Mouse (Mus musculus) heart, postnatal 0 days (tissue): ENCODE measurements at regions not wholly inside any gene's neighbourhood (a gene's known extent, or its start where the extent isn't known, plus 50 kb on each side); places are given as distances from the start of the nearest gene placed in this dataset.

Experiments
- ATAC-seq: fragments of 200-750 bp; cut with Nextera tagmentation; 2 replicates; pipeline ENCODE4 v1.8.0; 2017; ENCODE audit warnings: low read depth, moderate number of reproducible peaks, moderate library complexity; ENCODE audit not compliant: insufficient read depth
- DNase-seq: peaks from one replicate; pipeline ENCODE4 v3.0.0-alpha.2; 2016; ENCODE audit warnings: low spot score
- H3K27ac ChIP-seq: fragments of 300-500 bp; sonication (generic); 2 replicates; pipeline ENCODE4 v1.5.1; 2014; ENCODE audit warnings: low read depth, mild to moderate bottlenecking
- H3K27me3 ChIP-seq: fragments of 300-500 bp; sonication (generic); 2 replicates; pipeline ENCODE4 v1.6.1; 2014; ENCODE audit warnings: low read length, mixed read lengths; ENCODE audit not compliant: control insufficient read depth, insufficient read depth
- H3K36me3 ChIP-seq: fragments of 300-500 bp; sonication (generic); replicated peaks from 2 replicates; pipeline ENCODE4 v1.6.1; 2014; ENCODE audit warnings: low read length, mixed read lengths; ENCODE audit not compliant: control insufficient read depth, insufficient read depth
- H3K4me1 ChIP-seq: fragments of 300-500 bp; sonication (generic); 2 replicates; pipeline ENCODE4 v1.6.1; 2014; ENCODE audit warnings: antibody characterized with exemption; ENCODE audit not compliant: control insufficient read depth, insufficient read depth
- H3K4me2 ChIP-seq: fragments of 300-500 bp; sonication (generic); 2 replicates; pipeline ENCODE4 v1.6.1; 2014; ENCODE audit warnings: low read depth, mild to moderate bottlenecking, low read length, moderate library complexity
- H3K4me3 ChIP-seq: fragments of 300-500 bp; sonication (generic); 2 replicates; pipeline ENCODE4 v1.5.1; 2014; ENCODE audit warnings: low read depth, low read length
- H3K9ac ChIP-seq: fragments of 300-500 bp; sonication (generic); replicated peaks from 2 replicates; pipeline ENCODE4 v1.6.1; 2014; ENCODE audit warnings: low read depth, low read length, mixed read lengths
- H3K9me3 ChIP-seq: fragments of 300-500 bp; sonication (generic); replicated peaks from 2 replicates; pipeline ENCODE4 v1.6.1; 2016; ENCODE audit warnings: low read length; ENCODE audit not compliant: control insufficient read depth
- CTCF ChIP-seq: IDR thresholded peaks from 2 replicates; pipeline ENCODE4 v1.5.1; 2016; ENCODE audit warnings: antibody characterized with exemption, control low read depth, low read depth
- EP300 ChIP-seq: IDR thresholded peaks from 2 replicates; pipeline ENCODE4 v1.6.1; 2016; ENCODE audit warnings: antibody characterized with exemption, low read depth
- WGBS: fragments of 180-500 bp; shearing (Covaris S2); extraction: QIAGEN DNeasy Blood & Tissue Kit; methylation state at CpG from one replicate; pipeline ENCODE4 v1.1.7; 2014; 5-methylcytosine and 5-hydroxymethylcytosine counted together

- ATAC-seq (no peak), DNase-seq (no peak)
- 68% methylated on average over 6 of the region's 6 CpGs for WGBS
- Histone ChIP-seq H3K9me3 (no peaks in the 10 kb centered on the region), H3K4me1 (peaks cover 3% of the 10 kb centered on the region; the same call in 1 of the 2 replicates), H3K4me2 (no peak overlapping the region), H3K27me3 (no peaks in the 10 kb centered on the region), H3K9ac (no peak overlapping the region), H3K36me3 (no peaks in the 10 kb centered on the region), H3K4me3 (no peak overlapping the region), H3K27ac (no peak overlapping the region)
- TF ChIP-seq EP300 (no peak), CTCF (no peak)
These were observed 190.7 kb downstream of the Parm1 start for GRCm38 (mm10) chr5:91708149-91708548.

GRCm38 (mm10) chr5:91697075-91697474 is 179.7 kb downstream of the Parm1 start:
- Histone ChIP-seq H3K4me1 (no peaks in the 10 kb centered on the region), H3K36me3 (no peaks in the 10 kb centered on the region), H3K9ac (no peak overlapping the region), H3K4me2 (no peak overlapping the region), H3K27me3 (no peaks in the 10 kb centered on the region), H3K9me3 (no peaks in the 10 kb centered on the region), H3K27ac (no peak overlapping the region), H3K4me3 (no peak overlapping the region)
- 60% methylated on average over 6 of the region's 6 CpGs for WGBS
- ATAC-seq (no peak), DNase-seq (no peak)
- TF ChIP-seq EP300 (no peak), CTCF (no peak)

GRCm38 (mm10) chr5:91696532-91696931 is 179.1 kb downstream of the Parm1 start:
- WGBS = 81% methylated on average over 6 of the region's 6 CpGs
- Histone ChIP-seq H3K9me3 (no peaks in the 10 kb centered on the region), H3K4me3 (no peak overlapping the region), H3K27me3 (no peaks in the 10 kb centered on the region), H3K36me3 (no peaks in the 10 kb centered on the region), H3K4me2 (no peak overlapping the region), H3K27ac (no peak overlapping the region), H3K9ac (no peak overlapping the region), H3K4me1 (no peaks in the 10 kb centered on the region)
- ATAC-seq (no peak), DNase-seq (no peak)
- TF ChIP-seq CTCF (no peak), EP300 (no peak)

- no peaks in the 10 kb centered on the region for H3K27me3 ChIP-seq
- WGBS = 59% methylated on average over 3 of the region's 3 CpGs
- ATAC-seq = no peak
- no peaks in the 10 kb centered on the region for H3K36me3 ChIP-seq
- no peak overlapping the region for H3K4me2 ChIP-seq
- H3K27ac ChIP-seq = no peak overlapping the region
- H3K4me1 ChIP-seq = no peaks in the 10 kb centered on the region
- H3K9ac ChIP-seq = no peak overlapping the region
- H3K9me3 ChIP-seq = no peaks in the 10 kb centered on the region
- TF ChIP-seq EP300 (no peak), CTCF (no peak)
- DNase-seq = no peak
- H3K4me3 ChIP-seq = no peak overlapping the region
These were observed 178.2 kb downstream of the Parm1 start for GRCm38 (mm10) chr5:91695632-91696031.

- DNase-seq = no peak
- TF ChIP-seq EP300 (no peak), CTCF (no peak)
- Histone ChIP-seq H3K27ac (no peak overlapping the region), H3K27me3 (no peaks in the 10 kb centered on the region), H3K9ac (no peak overlapping the region), H3K9me3 (no peaks in the 10 kb centered on the region), H3K4me1 (no peaks in the 10 kb centered on the region), H3K4me2 (no peak overlapping the region), H3K4me3 (no peak overlapping the region), H3K36me3 (no peaks in the 10 kb centered on the region)
- ATAC-seq = no peak
- 80% methylated on average over 11 of the region's 11 CpGs for WGBS
These were observed 175.9 kb downstream of the Parm1 start for GRCm38 (mm10) chr5:91693277-91693676.

- ATAC-seq (no peak), DNase-seq (no peak)
- Histone ChIP-seq H3K9me3 (no peaks in the 10 kb centered on the region), H3K27me3 (no peaks in the 10 kb centered on the region), H3K27ac (no peak overlapping the region), H3K4me2 (no peak overlapping the region), H3K36me3 (no peaks in the 10 kb centered on the region), H3K9ac (no peak overlapping the region), H3K4me1 (no peaks in the 10 kb centered on the region), H3K4me3 (no peak overlapping the region)
- no peak for TF ChIP-seq EP300
- TF ChIP-seq CTCF = no peak
- WGBS = 58% methylated on average over 6 of the region's 6 CpGs
These were observed 174.9 kb downstream of the Parm1 start for GRCm38 (mm10) chr5:91692292-91692691.
